Mouse (Mus musculus) olfactory bulb, adult 2 months (tissue): ENCODE measurements around the gene Thrb.

ENCODE experiments used
- CTCF ChIP-seq: fragments of 200-500 bp; IDR thresholded peaks from 2 replicates; pipeline ENCODE4 v1.5.1; 2012; ENCODE audit warnings: low read depth, mild to moderate bottlenecking, low read length, moderate library complexity; ENCODE audit not compliant: insufficient read depth
- POLR2A ChIP-seq: fragments of 200-500 bp; IDR thresholded peaks from 2 replicates; pipeline ENCODE4 v1.6.1; 2012; ENCODE audit warnings: mild to moderate bottlenecking, low read depth, low read length, moderate library complexity; ENCODE audit not compliant: insufficient read depth

DNA sequence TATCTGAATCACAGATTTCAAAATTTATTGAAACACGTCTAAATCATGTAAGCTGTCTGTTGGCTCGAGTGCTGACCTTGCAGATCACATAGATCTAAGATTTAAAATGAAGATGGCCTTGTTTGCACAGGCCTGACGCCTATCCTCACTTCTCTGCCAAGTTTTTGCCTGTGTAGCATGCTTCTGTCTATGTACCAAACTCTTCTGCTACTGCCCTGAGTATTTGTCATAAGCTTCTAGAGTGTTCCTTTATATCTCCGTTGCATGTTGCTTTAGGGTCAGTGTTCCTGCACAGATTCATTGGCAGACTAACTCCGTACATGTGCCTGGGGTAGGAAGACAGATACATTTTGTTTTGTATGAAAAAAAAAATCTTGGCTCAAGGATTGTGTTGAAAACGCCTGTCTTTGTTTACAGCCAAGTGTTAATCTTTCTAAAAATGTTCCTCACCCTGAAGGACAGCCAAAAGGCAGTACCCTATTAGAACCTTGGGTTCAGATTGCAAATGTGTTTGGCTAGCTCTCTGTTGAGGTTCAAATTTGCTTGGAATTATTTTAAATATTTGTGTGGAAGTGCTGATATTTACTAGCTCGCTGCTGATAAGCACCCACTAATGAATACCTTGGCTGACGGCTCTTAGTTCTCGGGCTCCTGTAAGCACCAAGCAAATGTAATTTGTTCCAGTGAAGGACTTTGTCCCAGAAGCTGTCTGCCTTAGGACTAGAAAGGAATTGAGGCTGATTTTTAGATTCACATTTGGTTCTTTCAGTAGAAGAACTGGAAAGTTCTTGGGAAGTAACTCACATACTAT is 83.0 kb downstream of the Thrb start:
- no peak for TF ChIP-seq CTCF
- TF ChIP-seq POLR2A = no peak
